Mouse (Mus musculus): Measurements from ENCODE around the gene Slc4a3.

- TF ChIP-seq GATA1 (IDR thresholded peaks at IDR 0.05; ENCODE audit: borderline replicate concordance, low read length) (no peak), FLI1 (IDR thresholded peaks at IDR 0.05; ENCODE audit: low read length) (no peak)
These were observed 51.6 kb downstream of the Slc4a3 start for GRCm38 (mm10) chr1:75597622-75598021.
